Mouse (Mus musculus): ENCODE data around the gene Slc22a5. TPM values are rescaled to one million over a fixed set of nuclear protein-coding genes. Genes with fewer than 3 reads are reported as not detected.

Slc22a5 gene
- total RNA-seq, 2 experiments from 2014 or later: 7.8 to 13.1 TPM

Other genes starting within 250 kb of the Slc22a5 start
- gene Rad50, start 184.3 kb downstream of the Slc22a5 start, total RNA-seq (2021): 10 to 100 TPM in 1 of 2 experiments, 1 to 10 TPM in 1; 9.9 to 11.3 TPM
- not detected for gene Il5, start 170.9 kb downstream of the Slc22a5 start, total RNA-seq (2021)
- gene Irf1, start 121.6 kb downstream of the Slc22a5 start, total RNA-seq (2021): 1 to 10 TPM; 6.5 to 6.6 TPM
- 1 to 10 TPM in 1 of 2 experiments, under 1 TPM in 1; 0.96 to 1.2 TPM for gene Gm17334, start 118.5 kb downstream of the Slc22a5 start, total RNA-seq (2021)
- gene Gm12216, start 32.4 kb downstream of the Slc22a5 start, total RNA-seq (2021): 1 to 10 TPM; 4.0 to 4.5 TPM
- gene Slc22a21, start 88.7 kb upstream of the Slc22a5 start, total RNA-seq (2021): 1 to 10 TPM; 1.1 to 1.9 TPM
- 1 to 10 TPM; 4.3 to 5.3 TPM for gene Slc22a4, start 136.4 kb upstream of the Slc22a5 start, total RNA-seq (2021)
- gene Pdlim4, start 177.4 kb upstream of the Slc22a5 start, total RNA-seq (2021): 10 to 100 TPM; 12.2 to 13.1 TPM
- gene P4ha2, start 208.4 kb upstream of the Slc22a5 start, total RNA-seq (2021): 10 to 100 TPM; 15.4 to 21.4 TPM